Mouse (Mus musculus): ENCODE data around the gene Rnd3. TPM values are rescaled to one million over a fixed set of nuclear protein-coding genes. Genes with fewer than 3 reads are reported as not detected.

Gene Rnd3
- 17.8 and 18.1 TPM in 2 replicates for polyA plus RNA-seq (2016; fragmentation: Nextera tagmentation; extraction: Ambion mirVana)

GRCm38 (mm10) chr2:51148975-51149374, at the start of gene Rnd3:
Gene Rnd3, minus strand, starts transcription at chr2:51149111.
- Histone ChIP-seq H3K4me1 (peaks cover 14% of the 10 kb centered on the region), H3K4me2 (peak within 1 kb of the TSS; percentile 68), H3K27ac (peak within 1 kb of the TSS; percentile 52), H3K9me3 (replicated peaks) (no peaks in the 10 kb centered on the region), H3K27me3 (replicated peaks) (peaks cover 36% of the 10 kb centered on the region), H3K9ac (peak within 1 kb of the TSS; percentile 68), H3K36me3 (no peaks in the 10 kb centered on the region), H3K4me3 (peak within 1 kb of the TSS; percentile 61)
- under 1% methylated on average over 25 of the region's 25 CpGs for WGBS (ENCODE audit: insufficient replicate concordance)
- ATAC-seq = peak; percentile 65

- Histone ChIP-seq H3K27ac (no peak overlapping the region), H3K4me3 (no peak overlapping the region), H3K4me1 (no peaks in the 10 kb centered on the region), H3K4me2 (no peak overlapping the region), H3K27me3 (replicated peaks) (no peaks in the 10 kb centered on the region), H3K36me3 (no peaks in the 10 kb centered on the region), H3K9me3 (replicated peaks) (no peaks in the 10 kb centered on the region), H3K9ac (no peak overlapping the region)
- WGBS (ENCODE audit: insufficient replicate concordance) = 44% methylated on average over 2 of the region's 2 CpGs
- no peak for ATAC-seq
Measured at GRCm38 (mm10) chr2:51192319-51192718, 43.4 kb upstream of the Rnd3 start.

- Histone ChIP-seq H3K9ac (no peak overlapping the region), H3K36me3 (no peaks in the 10 kb centered on the region), H3K4me3 (no peak overlapping the region), H3K27me3 (replicated peaks) (no peaks in the 10 kb centered on the region), H3K9me3 (replicated peaks) (no peaks in the 10 kb centered on the region), H3K4me1 (no peaks in the 10 kb centered on the region), H3K27ac (no peak overlapping the region), H3K4me2 (no peak overlapping the region)
- WGBS (ENCODE audit: insufficient replicate concordance) = 71% methylated on average over 2 of the region's 2 CpGs
- ATAC-seq = no peak
Measured at GRCm38 (mm10) chr2:51185762-51186161, 36.9 kb upstream of the Rnd3 start.

GRCm38 (mm10) chr2:51182990-51183389, 34.1 kb upstream of the Rnd3 start:
- Histone ChIP-seq H3K9me3 (replicated peaks) (no peaks in the 10 kb centered on the region), H3K27ac (no peak overlapping the region), H3K9ac (no peak overlapping the region), H3K4me1 (no peaks in the 10 kb centered on the region), H3K4me3 (no peak overlapping the region), H3K36me3 (no peaks in the 10 kb centered on the region), H3K4me2 (no peak overlapping the region), H3K27me3 (replicated peaks) (no peaks in the 10 kb centered on the region)
- WGBS (ENCODE audit: insufficient replicate concordance) = 72% methylated on average over 4 of the region's 4 CpGs
- no peak for ATAC-seq

- ATAC-seq = no peak
Measured at GRCm38 (mm10) chr2:51181376-51181775, 32.5 kb upstream of the Rnd3 start.

GRCm38 (mm10) chr2:51179096-51179495, 30.2 kb upstream of the Rnd3 start:
- WGBS (ENCODE audit: insufficient replicate concordance) = 57% methylated on average over 3 of the region's 3 CpGs
- Histone ChIP-seq H3K36me3 (no peaks in the 10 kb centered on the region), H3K9ac (no peak overlapping the region), H3K4me1 (0 out of 2 replicates have a peak, but pooled peaks cover 6% of the 10 kb centered on the region), H3K27ac (no peak overlapping the region), H3K9me3 (replicated peaks) (no peaks in the 10 kb centered on the region), H3K4me3 (no peak overlapping the region), H3K4me2 (no peak overlapping the region), H3K27me3 (replicated peaks) (no peaks in the 10 kb centered on the region)
- no peak for ATAC-seq

More at GRCm38 (mm10) chr2:51181376-51181775, 32.5 kb upstream of the Rnd3 start:
- Histone ChIP-seq H3K27ac (no peak overlapping the region), H3K9ac (no peak overlapping the region), H3K4me2 (no peak overlapping the region), H3K27me3 (replicated peaks) (no peaks in the 10 kb centered on the region), H3K9me3 (replicated peaks) (no peaks in the 10 kb centered on the region), H3K4me1 (0 out of 2 replicates have a peak, but pooled peaks cover 6% of the 10 kb centered on the region), H3K36me3 (no peaks in the 10 kb centered on the region), H3K4me3 (no peak overlapping the region)

- Histone ChIP-seq H3K9ac (no peak overlapping the region), H3K4me2 (no peak overlapping the region), H3K4me3 (no peak overlapping the region), H3K36me3 (no peaks in the 10 kb centered on the region), H3K4me1 (0 out of 2 replicates have a peak, but pooled peaks cover 6% of the 10 kb centered on the region), H3K9me3 (replicated peaks) (no peaks in the 10 kb centered on the region), H3K27ac (no peak overlapping the region), H3K27me3 (replicated peaks) (no peaks in the 10 kb centered on the region)
- ATAC-seq = no peak
- WGBS (ENCODE audit: insufficient replicate concordance) = 53% methylated on average over 3 of the region's 3 CpGs
Measured at GRCm38 (mm10) chr2:51177615-51178014, 28.7 kb upstream of the Rnd3 start.

GRCm38 (mm10) chr2:51175276-51175675, 26.4 kb upstream of the Rnd3 start:
- Histone ChIP-seq H3K4me1 (0 out of 2 replicates have a peak, but pooled peaks cover 6% of the 10 kb centered on the region), H3K9me3 (replicated peaks) (no peaks in the 10 kb centered on the region), H3K4me2 (no peak overlapping the region), H3K4me3 (no peak overlapping the region), H3K36me3 (no peaks in the 10 kb centered on the region), H3K9ac (no peak overlapping the region), H3K27me3 (replicated peaks) (no peaks in the 10 kb centered on the region), H3K27ac (no peak overlapping the region)
- no peak for ATAC-seq
- WGBS (ENCODE audit: insufficient replicate concordance) = 87% methylated on average over 5 of the region's 5 CpGs

GRCm38 (mm10) chr2:51161110-51161509, 12.2 kb upstream of the Rnd3 start:
- no peak overlapping the region for H3K4me2 ChIP-seq
- H3K36me3 ChIP-seq = no peaks in the 10 kb centered on the region
- no peak overlapping the region for H3K9ac ChIP-seq
- 76% methylated on average over 2 of the region's 2 CpGs for WGBS (ENCODE audit: insufficient replicate concordance)
- H3K27me3 ChIP-seq (replicated peaks) = no peaks in the 10 kb centered on the region
- no peak overlapping the region for H3K27ac ChIP-seq
- H3K9me3 ChIP-seq (replicated peaks) = no peaks in the 10 kb centered on the region
- ATAC-seq = no peak
- H3K4me3 ChIP-seq = no peak overlapping the region
- no peaks in the 10 kb centered on the region for H3K4me1 ChIP-seq

- peaks cover 36% of the 10 kb centered on the region for H3K27me3 ChIP-seq (replicated peaks)
- H3K4me3 ChIP-seq = peak overlapping the region; percentile 61
- H3K36me3 ChIP-seq = no peaks in the 10 kb centered on the region
- H3K9me3 ChIP-seq (replicated peaks) = no peaks in the 10 kb centered on the region
- no peak for ATAC-seq
- H3K27ac ChIP-seq = peak overlapping the region; percentile 40; the same call in 1 of the 2 replicates
- peak overlapping the region; percentile 68 for H3K9ac ChIP-seq
- H3K4me1 ChIP-seq = peaks cover 14% of the 10 kb centered on the region
- H3K4me2 ChIP-seq = peak overlapping the region; percentile 68
- WGBS (ENCODE audit: insufficient replicate concordance) = under 1% methylated on average over 20 of the region's 20 CpGs
Measured at GRCm38 (mm10) chr2:51148454-51148853, 457 bp downstream of the Rnd3 start.

GRCm38 (mm10) chr2:51148065-51148407, 875 bp downstream of the Rnd3 start:
- ATAC-seq = 0 out of 2 replicates have a peak, but pooled peaks have one; percentile 9
- peak overlapping the region; percentile 68 for H3K4me2 ChIP-seq
- peaks cover 36% of the 10 kb centered on the region for H3K27me3 ChIP-seq (replicated peaks)
- peak overlapping the region; percentile 68 for H3K9ac ChIP-seq
- H3K4me3 ChIP-seq = peak overlapping the region; percentile 61
- peaks cover 18% of the 10 kb centered on the region for H3K4me1 ChIP-seq
- no peaks in the 10 kb centered on the region for H3K9me3 ChIP-seq (replicated peaks)
- WGBS (ENCODE audit: insufficient replicate concordance) = under 1% methylated on average over 20 of the region's 20 CpGs
- no peaks in the 10 kb centered on the region for H3K36me3 ChIP-seq
- H3K27ac ChIP-seq = peak overlapping the region; percentile 52

- H3K9ac ChIP-seq = peak overlapping the region; percentile 68
- no peaks in the 10 kb centered on the region for H3K9me3 ChIP-seq (replicated peaks)
- no peaks in the 10 kb centered on the region for H3K36me3 ChIP-seq
- H3K4me1 ChIP-seq = peaks cover 20% of the 10 kb centered on the region
- H3K27ac ChIP-seq = peak overlapping the region; percentile 52
- under 1% methylated on average over 45 of the region's 45 CpGs for WGBS (ENCODE audit: insufficient replicate concordance)
- peaks cover 36% of the 10 kb centered on the region for H3K27me3 ChIP-seq (replicated peaks)
- H3K4me3 ChIP-seq = peak overlapping the region; percentile 61
- ATAC-seq = peak; percentile 60
- peak overlapping the region; percentile 68 for H3K4me2 ChIP-seq
Measured at GRCm38 (mm10) chr2:51147318-51148064, 1.4 kb downstream of the Rnd3 start.
